14 mouse cellular contexts compared by ENCODE assay signal in the genomic region with DNA sequence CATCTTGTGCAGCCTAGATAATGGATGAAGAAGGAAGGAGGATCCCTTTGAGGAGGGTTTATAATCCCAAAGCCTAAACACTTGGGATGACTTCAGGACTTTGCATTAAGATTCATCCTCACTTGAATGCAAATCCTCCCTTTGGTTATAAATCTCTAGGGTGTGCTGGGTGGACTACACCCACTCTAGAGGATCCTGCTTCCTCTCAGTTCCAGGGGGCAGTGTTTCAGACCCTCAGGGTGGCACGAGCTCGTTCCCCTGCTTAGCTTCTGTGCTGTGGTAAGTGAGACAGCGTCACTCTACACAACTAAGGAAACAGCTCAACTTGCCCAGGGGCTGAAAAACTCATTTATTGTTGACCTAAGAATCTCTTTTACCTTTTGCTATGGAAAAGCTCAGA. TPM values are rescaled to one million over a fixed set of nuclear protein-coding genes. Genes with fewer than 3 reads are reported as not detected.
DNase-seq lines count a peak whose midpoint lies in the region; ATAC-seq and TF ChIP-seq lines count a peak whose summit lies in the region.
"Had no signal": no experiment of that assay in that cellular context is flagged by ENCODE, and none has a peak within 500 bp of the region (broad histone marks: within the 10 kb centered on the region; RNA-seq: fewer than 3 reads in every experiment).

No protein-coding gene starts in this region.

- DNase-seq in frontal cortex, postnatal 25 days (ENCODE audit: low spot score in 2 of 2): no peak
- no peak for DNase-seq in limb, embryonic 10.5 days (ENCODE audit: low spot score)
- no peak for DNase-seq in cerebellum, adult 18-20 months
- no peak for DNase-seq in thymus, adult 18-20 months
- DNase-seq: cerebellum, adult 11-12 months; layer of hippocampus, postnatal 36 days; right cerebral cortex, postnatal 14 days had no signal

- WGBS in limb, embryonic 12.5 days: 33% methylated on average over 3 of the region's 3 CpGs
- WGBS in limb, embryonic 10.5 days: 57% methylated on average over 3 of the region's 3 CpGs
- WGBS in intestine, postnatal 0 days: 14% methylated on average over 3 of the region's 3 CpGs
- WGBS in stomach, embryonic 14.5 days: 15% methylated on average over 3 of the region's 3 CpGs

- H3K27me3 ChIP-seq in limb, embryonic 12.5 days: peaks cover 25% of the 10 kb centered on the region
- H3K27me3 ChIP-seq in limb, embryonic 10.5 days (ENCODE audit: low read depth, poor library complexity, severe bottlenecking): peaks cover 37% of the 10 kb centered on the region
- H3K27me3 ChIP-seq in intestine, postnatal 0 days (replicated peaks; ENCODE audit: control insufficient read depth, insufficient read depth, low read length): no peaks in the 10 kb centered on the region
- H3K27me3 ChIP-seq in stomach, embryonic 14.5 days (ENCODE audit: control insufficient read depth, insufficient read depth, low read length): no peaks in the 10 kb centered on the region

- H3K4me3 ChIP-seq in limb, embryonic 12.5 days (replicated peaks): peak overlapping the region; percentile 3; the same call in 1 of the 2 replicates
- no peak overlapping the region for H3K4me3 ChIP-seq in limb, embryonic 10.5 days
- H3K4me3 ChIP-seq in intestine, postnatal 0 days (ENCODE audit: low read depth, low read length): peak overlapping the region; percentile 40; the same call in 1 of the 2 replicates
- no peak overlapping the region for H3K4me3 ChIP-seq in stomach, embryonic 14.5 days (ENCODE audit: low read depth, low read length)
- H3K4me3 ChIP-seq: forebrain, embryonic 12.5 days; heart, embryonic 15.5 days had no signal

- 0 out of 2 replicates have a peak overlapping the region, but pooled peaks have one; percentile 35 for H3K27ac ChIP-seq in limb, embryonic 12.5 days
- no peak overlapping the region for H3K27ac ChIP-seq in limb, embryonic 10.5 days
- 0 out of 2 replicates have a peak overlapping the region, but pooled peaks have one; percentile 30 for H3K27ac ChIP-seq in intestine, postnatal 0 days (ENCODE audit: low read depth, low read length)
- H3K27ac ChIP-seq in stomach, embryonic 14.5 days (ENCODE audit: low read length): peak overlapping the region; percentile 45; the same call in 1 of the 2 replicates
- H3K27ac ChIP-seq: forebrain, embryonic 12.5 days; heart, embryonic 15.5 days had no signal

- H3K9me3 ChIP-seq in limb, embryonic 12.5 days: no peaks in the 10 kb centered on the region
- H3K9me3 ChIP-seq in limb, embryonic 10.5 days (replicated peaks): no peaks in the 10 kb centered on the region
- H3K9me3 ChIP-seq in intestine, postnatal 0 days (ENCODE audit: control insufficient read depth): no peaks in the 10 kb centered on the region
- H3K9me3 ChIP-seq in stomach, embryonic 14.5 days (ENCODE audit: control insufficient read depth, low read depth, low read length): no peaks in the 10 kb centered on the region
- H3K9me3 ChIP-seq: forebrain, embryonic 12.5 days; heart, embryonic 15.5 days had no signal

- ATAC-seq in frontal cortex, adult (ENCODE audit: low TSS enrichment): 0 out of 2 replicates have a peak, but pooled peaks have one; percentile 15
- no peak for ATAC-seq in limb, embryonic 12.5 days (ENCODE audit: insufficient number of reproducible peaks, insufficient read depth, low FRiP score, low TSS enrichment, low read depth)
- no peak for ATAC-seq in intestine, postnatal 0 days
- ATAC-seq in stomach, embryonic 14.5 days (ENCODE audit: insufficient number of reproducible peaks, insufficient read depth, low FRiP score, low read depth): no peak
- ATAC-seq: midbrain, embryonic 16.5 days had no signal

- peak overlapping the region; percentile 68 for H3K4me2 ChIP-seq in limb, embryonic 12.5 days
- peak overlapping the region; percentile 59 for H3K4me2 ChIP-seq in intestine, postnatal 0 days (replicated peaks; ENCODE audit: low read depth)
- H3K4me2 ChIP-seq in stomach, embryonic 14.5 days (replicated peaks; ENCODE audit: low read depth, low read length): peak overlapping the region; percentile 75
- H3K4me2 ChIP-seq: forebrain, embryonic 12.5 days had no signal

- peaks cover 37% of the 10 kb centered on the region for H3K4me1 ChIP-seq in limb, embryonic 12.5 days (replicated peaks)
- peaks cover 31% of the 10 kb centered on the region for H3K4me1 ChIP-seq in limb, embryonic 10.5 days
- peaks cover 10% of the 10 kb centered on the region; the same call in 1 of the 2 replicates for H3K4me1 ChIP-seq in intestine, postnatal 0 days (replicated peaks; ENCODE audit: control insufficient read depth, insufficient read depth, low read length)
- H3K4me1 ChIP-seq in stomach, embryonic 14.5 days (ENCODE audit: control insufficient read depth, insufficient read depth, low read length): peaks cover 16% of the 10 kb centered on the region

- peak; percentile 35; the same call in 1 of the 2 replicates for TF ChIP-seq CTCF in intestine, postnatal 0 days (IDR thresholded peaks at IDR 0.05; ENCODE audit: low read depth)

- H3K36me3 ChIP-seq in limb, embryonic 12.5 days: no peaks in the 10 kb centered on the region
- no peaks in the 10 kb centered on the region for H3K36me3 ChIP-seq in limb, embryonic 10.5 days
- H3K36me3 ChIP-seq in intestine, postnatal 0 days (ENCODE audit: control insufficient read depth, insufficient read depth): no peaks in the 10 kb centered on the region
- no peaks in the 10 kb centered on the region for H3K36me3 ChIP-seq in stomach, embryonic 14.5 days (ENCODE audit: control insufficient read depth, insufficient read depth, low read length)
- H3K36me3 ChIP-seq: forebrain, embryonic 12.5 days; heart, embryonic 15.5 days had no signal

- no peak overlapping the region for H3K9ac ChIP-seq in limb, embryonic 12.5 days (replicated peaks)
- H3K9ac ChIP-seq in intestine, postnatal 0 days (ENCODE audit: low read depth, low read length): no peak overlapping the region
- H3K9ac ChIP-seq in stomach, embryonic 14.5 days (replicated peaks; ENCODE audit: low read depth, low read length): no peak overlapping the region
- H3K9ac ChIP-seq: forebrain, embryonic 12.5 days; heart, embryonic 15.5 days had no signal

RNA-seq across cellular contexts. Expression of gene Pamr1, which starts 1.8 kb away (rescaled TPM):
- 18.8 and 20.6 TPM in 2 replicates for polyA plus RNA-seq in limb, embryonic 12.5 days (2016; fragmentation: Nextera tagmentation; extraction: Ambion mirVana)
- 0.31 and 1.7 TPM in 2 replicates for polyA plus RNA-seq in limb, embryonic 10.5 days (2016; fragmentation: Nextera tagmentation; extraction: Ambion mirVana)
- 19.0 and 21.5 TPM in 2 replicates for polyA plus RNA-seq in intestine, postnatal 0 days (2015; fragmentation: Nextera tagmentation; extraction: Ambion mirVana)
- polyA plus RNA-seq in stomach, embryonic 14.5 days (2014; fragmentation: Nextera tagmentation; extraction: Ambion mirVana): 40.3 and 40.5 TPM in 2 replicates

Comparison
In these comparisons a context has a peak if more than half of its experiments do, and no peak if none do; other contexts are left out.
1. H3K4me3 ChIP-seq: peak in limb, embryonic 12.5 days (single experiment) and intestine, postnatal 0 days (single experiment); none in limb, embryonic 10.5 days (single experiment) and stomach, embryonic 14.5 days (single experiment).
2. Peak in every context shown above with its lines, with median percentiles within 50 percentile points of each other: H3K4me2 ChIP-seq.